Mouse (Mus musculus): ENCODE results near the gene Zbtb20. TPM values are rescaled to one million over a fixed set of nuclear protein-coding genes. Genes with fewer than 3 reads are reported as not detected.

Zbtb20 gene
- total RNA-seq, 2 experiments from 2014 or later = 139 to 141 TPM

- no peak for DNase-seq
These were observed 728.8 kb downstream of the Zbtb20 start for GRCm38 (mm10) chr16:43604399-43605013.

GRCm38 (mm10) chr16:43607086-43607485 is 731.4 kb downstream of the Zbtb20 start:
- no peak for DNase-seq

DNA sequence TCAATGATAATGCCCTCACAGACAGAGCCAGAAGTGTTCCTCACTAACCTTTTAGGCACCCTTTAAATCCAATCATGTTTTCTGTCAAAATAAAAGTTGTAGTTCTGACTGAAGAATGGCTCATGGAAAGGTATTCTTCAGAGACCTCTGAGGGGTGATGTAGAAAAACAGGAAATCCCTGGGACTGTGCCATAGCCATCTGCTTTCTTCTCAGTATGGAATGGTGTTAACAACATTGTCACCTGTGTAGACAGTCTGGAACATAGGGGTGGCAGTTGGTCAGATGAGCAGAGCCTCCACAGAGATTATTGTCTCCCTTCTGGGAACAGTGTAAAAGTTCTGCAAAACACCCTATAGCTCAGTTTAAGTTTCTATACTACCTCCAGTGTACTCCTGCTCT is 732.4 kb downstream of the Zbtb20 start:
- no peak for DNase-seq

GRCm38 (mm10) chr16:43610375-43610774 is 734.7 kb downstream of the Zbtb20 start:
- DNase-seq = no peak

GRCm38 (mm10) chr16:43616348-43616747 is 740.7 kb downstream of the Zbtb20 start:
- no peak for DNase-seq

- no peak for DNase-seq
These were observed 741.7 kb downstream of the Zbtb20 start for GRCm38 (mm10) chr16:43617346-43617745.

GRCm38 (mm10) chr16:43618286-43618685 is 742.6 kb downstream of the Zbtb20 start:
- no peak for DNase-seq

DNA sequence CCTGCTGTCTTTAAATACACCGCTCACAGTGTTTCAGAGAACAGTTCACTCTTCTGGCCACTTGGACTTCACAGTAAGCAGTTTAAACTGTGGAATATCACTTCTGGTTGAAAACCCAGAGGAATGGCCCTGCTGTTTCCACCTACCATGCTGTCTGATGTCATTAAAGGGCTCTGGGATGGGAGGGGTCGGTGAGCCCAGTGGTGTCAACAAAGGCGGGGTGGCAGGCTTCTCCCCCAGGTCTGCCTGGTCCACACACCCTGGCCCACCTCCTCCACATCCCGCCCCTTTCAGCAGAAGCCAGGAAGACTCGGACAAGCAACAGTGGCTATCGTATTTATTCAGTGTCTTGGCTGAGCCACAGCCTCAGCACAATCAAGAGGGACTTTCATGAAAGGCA is 743.6 kb downstream of the Zbtb20 start:
- no peak for DNase-seq

DNA sequence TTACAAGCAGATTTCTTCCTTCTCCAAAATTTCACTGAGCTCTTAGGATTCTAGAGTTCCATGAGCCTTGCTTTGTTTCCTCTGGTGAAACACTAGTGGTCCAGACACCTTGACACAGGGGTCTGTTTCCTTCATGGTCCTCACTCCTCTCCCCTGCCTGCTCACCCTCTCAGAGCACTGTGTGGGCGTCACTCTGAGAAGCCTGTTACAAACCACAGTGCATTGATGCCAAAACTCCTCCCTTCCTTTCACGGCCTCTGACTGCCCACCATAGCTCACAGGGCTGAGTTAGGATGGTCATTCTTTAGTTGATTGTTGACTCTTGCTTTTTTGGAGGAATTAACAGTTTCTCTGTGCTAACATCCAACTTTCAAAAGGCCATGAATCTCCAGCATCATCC is 744.7 kb downstream of the Zbtb20 start:
- no peak for DNase-seq

- no peak for DNase-seq
These were observed 747.8 kb downstream of the Zbtb20 start for GRCm38 (mm10) chr16:43623315-43624000.

DNA sequence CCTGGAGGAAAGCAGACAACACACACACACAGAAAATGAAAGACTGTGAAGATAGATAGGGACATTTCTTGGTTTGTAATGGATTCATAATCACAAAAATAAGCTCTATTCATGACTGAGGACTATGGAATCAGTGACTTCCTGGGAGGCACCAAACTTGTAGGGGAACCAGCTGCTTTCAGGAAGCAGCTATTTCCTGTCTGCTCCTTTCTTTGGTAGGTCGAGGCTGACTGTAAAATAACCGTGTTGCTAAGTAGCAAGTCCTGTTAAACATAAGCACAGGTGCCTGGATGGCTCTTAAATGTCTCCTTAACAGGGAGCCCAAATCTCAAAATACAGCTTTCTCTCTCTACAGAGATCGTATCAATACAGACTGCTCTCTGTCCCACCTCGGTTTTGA is 749.2 kb downstream of the Zbtb20 start:
- DNase-seq = no peak

GRCm38 (mm10) chr16:43625289-43625688 is 749.6 kb downstream of the Zbtb20 start:
- DNase-seq = no peak

- DNase-seq = no peak
These were observed 750.3 kb downstream of the Zbtb20 start for GRCm38 (mm10) chr16:43625956-43626355.

DNA sequence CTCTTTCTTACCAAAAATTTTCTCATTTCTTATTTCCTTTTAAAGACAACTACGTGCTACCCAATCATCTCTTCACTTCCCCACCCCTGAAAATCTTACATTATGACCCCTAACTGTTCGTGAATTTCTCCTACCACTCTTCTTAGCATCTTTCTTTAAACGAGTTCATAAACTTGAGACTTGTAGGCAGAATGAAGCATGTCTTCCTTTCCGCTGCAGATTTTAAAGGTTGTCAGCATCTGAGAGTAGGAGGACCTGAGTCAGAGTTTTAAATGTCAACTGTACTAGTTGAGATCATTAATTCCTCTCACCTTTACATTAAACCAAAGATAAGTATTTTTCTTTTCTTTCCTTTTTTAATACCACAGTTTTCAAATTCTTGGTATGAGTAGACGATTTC is 753.0 kb downstream of the Zbtb20 start:
- no peak for DNase-seq

DNA sequence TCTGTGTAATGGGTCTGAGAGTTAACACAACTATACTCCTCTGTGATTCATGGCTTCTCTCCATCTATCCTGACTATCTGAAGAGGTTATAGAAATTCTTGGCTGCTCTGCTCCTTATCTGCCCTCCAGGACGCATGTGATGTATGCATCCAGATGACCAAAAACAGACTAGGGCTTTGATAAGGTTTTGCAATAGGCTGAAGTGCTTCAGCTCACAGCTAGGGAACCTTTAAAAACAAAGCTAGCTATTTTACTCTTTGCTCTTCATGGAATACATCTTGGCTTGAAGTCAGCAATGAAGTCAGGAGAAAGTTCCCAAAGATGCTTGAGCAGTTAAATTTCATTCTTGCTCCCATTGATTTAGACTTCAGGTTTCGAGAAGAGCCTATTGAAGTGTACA is 756.1 kb downstream of the Zbtb20 start:
- DNase-seq = no peak

DNA sequence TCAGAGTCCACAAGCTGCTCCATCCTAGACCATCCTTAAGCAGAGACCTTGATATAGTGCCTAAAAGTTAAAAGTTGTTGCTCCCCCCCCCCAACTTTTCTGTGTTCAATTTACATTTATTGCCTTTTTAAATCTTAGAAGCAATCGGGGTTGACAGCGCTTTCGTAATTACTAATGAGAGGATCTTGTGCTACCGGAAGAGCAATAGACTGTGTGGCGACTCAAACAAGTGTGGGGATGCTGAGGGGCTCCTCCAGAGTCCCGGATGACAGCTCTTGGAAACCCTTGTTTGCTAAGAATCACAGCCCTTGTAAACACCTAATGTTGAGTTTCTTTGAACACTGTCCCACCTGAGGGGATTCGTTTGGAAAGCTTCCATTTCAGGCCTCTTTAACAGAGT is 758.4 kb downstream of the Zbtb20 start:
- no peak for DNase-seq

GRCm38 (mm10) chr16:43637241-43637640 is 761.6 kb downstream of the Zbtb20 start:
- DNase-seq = no peak

DNA sequence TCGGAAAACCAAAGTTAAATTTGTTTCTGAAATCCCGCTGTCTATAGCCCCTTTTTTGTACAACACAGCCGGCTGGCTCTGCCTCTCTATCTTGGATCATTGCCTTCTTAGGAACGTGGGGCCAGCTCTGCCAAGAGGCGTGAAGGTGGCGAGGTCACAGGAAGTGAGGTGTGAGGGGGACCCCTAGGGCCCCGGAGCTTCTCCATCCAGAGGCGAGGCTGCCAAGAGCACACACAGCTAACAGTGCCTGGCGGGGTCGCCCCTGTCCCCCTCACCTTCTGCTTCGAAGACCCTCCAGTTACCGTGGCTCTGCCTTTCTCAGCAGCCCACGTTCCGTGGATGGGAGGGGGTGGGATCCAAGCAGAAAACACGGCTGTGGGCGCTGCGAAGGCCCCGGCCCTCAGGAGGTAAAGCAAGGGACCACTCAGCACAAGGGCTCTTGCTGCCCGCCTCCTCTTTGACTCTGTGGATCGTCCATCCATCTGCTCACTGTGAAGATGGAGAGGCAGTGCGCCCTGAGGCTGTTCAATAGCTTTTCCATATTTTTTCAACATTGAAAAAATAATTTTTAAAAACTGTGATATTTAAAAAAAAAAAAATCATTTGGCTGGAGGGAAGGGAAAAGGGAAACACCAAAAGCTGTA is 762.8 kb downstream of the Zbtb20 start:
- no peak for DNase-seq

DNA sequence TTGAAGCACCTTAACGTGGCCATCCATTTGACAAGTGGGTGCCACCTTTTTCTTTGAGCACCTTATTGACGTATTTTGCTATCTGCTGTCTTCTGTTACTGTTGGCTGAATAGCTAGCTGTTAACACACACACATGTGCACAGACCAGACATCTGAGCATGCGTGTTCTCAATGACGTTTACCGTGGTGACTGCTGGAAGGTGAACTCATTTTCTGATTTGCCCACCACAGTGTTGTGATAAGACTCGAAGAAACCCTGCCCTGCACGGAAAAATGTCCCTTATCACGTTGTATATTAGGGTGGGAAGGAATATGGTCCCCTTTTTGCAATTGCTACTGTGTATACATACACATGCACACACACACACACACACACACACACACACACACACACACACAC is 765.5 kb downstream of the Zbtb20 start:
- no peak for DNase-seq

DNA sequence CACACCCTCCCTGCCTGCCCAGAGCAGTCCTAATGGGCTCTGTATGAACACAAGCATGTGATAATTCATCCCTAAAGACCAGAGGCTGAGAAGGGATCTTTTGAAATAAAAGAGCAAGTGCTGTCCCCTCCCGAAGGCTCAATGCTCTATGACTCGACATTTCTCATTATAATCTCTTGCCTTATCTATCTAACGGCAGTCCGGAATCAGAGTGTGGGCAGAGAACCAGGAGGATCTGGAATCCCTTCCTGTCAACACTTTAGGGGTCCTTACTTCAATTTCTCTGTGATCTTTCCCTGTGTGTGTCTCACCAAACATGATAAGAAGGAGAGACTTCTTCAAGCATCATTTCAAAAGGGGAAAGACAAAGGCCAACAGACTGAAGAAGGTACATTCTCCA is 770.2 kb downstream of the Zbtb20 start:
- no peak for DNase-seq

DNA sequence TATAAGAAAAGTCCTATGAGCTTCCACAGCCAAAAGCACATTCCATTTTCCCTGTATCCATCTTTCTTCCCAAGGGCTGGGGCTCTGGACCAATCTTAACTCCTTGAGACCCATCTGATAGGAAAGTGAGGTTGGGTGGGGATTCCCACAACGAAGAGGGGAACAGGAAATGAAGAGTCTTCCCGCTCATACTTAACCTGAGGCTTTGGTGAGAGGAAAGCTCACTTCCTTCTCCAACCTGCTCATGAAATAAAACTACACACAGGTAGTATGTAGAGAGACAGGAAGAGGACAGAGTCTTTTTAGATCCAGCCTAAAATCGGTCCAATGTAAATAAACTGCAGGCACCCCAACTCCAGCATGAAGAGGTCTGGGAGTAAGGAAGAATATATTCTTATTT is 771.3 kb downstream of the Zbtb20 start:
- no peak for DNase-seq

DNA sequence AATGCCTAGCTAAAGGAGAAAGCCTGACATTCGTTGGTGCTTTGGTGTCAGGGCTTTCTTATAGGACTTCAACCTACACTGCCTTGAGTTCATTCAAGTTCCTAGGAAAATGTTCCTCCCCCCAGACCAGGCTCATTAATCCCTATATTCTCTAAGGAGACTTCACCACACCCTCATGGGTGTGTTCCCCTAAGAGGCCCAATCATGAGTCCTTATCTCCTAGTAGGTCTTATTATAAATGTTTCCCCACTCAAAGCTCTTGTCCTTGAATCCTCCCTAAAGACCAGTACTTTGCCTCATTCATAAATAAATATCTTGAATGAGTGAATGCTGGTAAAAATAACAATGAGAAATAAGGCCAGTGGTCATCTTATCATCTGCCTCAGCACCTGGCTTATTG is 772.0 kb downstream of the Zbtb20 start:
- no peak for DNase-seq

DNA sequence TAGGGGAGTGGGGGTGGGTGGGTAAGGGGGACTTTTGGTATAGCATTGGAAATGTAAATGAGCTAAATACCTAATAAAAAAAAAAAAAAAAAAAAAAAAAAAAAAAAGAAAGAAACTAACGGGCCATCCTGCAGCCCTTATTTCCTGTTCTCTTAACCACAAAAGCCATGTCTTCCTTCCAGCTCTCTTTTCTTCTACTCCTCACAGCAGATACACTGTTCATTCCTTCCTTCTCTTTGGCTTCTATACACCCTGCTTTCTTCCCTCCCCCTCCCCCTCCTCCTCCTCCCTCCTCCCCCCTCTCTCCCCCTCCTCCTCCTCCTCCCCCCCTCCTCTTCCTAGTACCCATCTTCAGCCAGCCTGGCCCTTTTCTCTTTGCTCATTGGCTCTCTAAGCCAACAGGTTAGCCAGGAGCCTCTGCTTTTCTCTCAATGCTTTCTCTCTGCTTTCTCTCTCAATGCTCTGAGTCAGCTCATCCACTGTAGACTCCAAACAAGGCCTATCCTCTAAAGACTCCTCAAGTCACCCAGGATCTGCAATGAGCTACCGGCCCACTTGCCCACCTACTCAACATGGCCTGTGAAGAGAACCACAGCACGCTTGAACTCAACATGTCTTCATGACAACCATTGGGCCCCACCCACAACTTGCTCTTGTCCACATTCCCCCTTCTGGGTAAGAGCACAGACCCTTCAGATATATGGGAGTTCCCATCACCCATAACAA is 774.8 kb downstream of the Zbtb20 start:
- no peak for DNase-seq

Measured in adrenal gland, postnatal 36 days (tissue).